Mouse (Mus musculus) T-helper 1 cell (primary cell): ENCODE results near the gene Rnf151.

ENCODE experiments used
- in situ Hi-C: fragments of 300-600 bp; cut with MboI, MseI; formaldehyde crosslinking; loops from one replicate; pipeline ENCODE4 v1.15.1; 2025; ENCODE audit warnings: high pct_unique_total_duplicates

Gene Rnf151

GRCm38 (mm10) chr17:24706982-24707800 lies 10.7 kb downstream of the Rnf151 start, which contains the start of gene Tbl3:
Tbl3 (minus strand) TSS chr17:24707660.
- in situ Hi-C loops = loop anchor here (10.0 kb wide), 1 partner anchor 562 kb away; no protein-coding TSS in a partner anchor

- in situ Hi-C loops = loop anchor here (10.0 kb wide), 1 partner anchor 561 kb away; no protein-coding TSS in a partner anchor
Measured at GRCm38 (mm10) chr17:24705821-24706220, 12.0 kb downstream of the Rnf151 start.

GRCm38 (mm10) chr17:24701251-24701650 lies 16.6 kb downstream of the Rnf151 start:
- in situ Hi-C loops = loop anchor here (10.0 kb wide), 1 partner anchor 556 kb away; no protein-coding TSS in a partner anchor

GRCm38 (mm10) chr17:24699473-24699872 lies 18.4 kb downstream of the Rnf151 start:
- in situ Hi-C loops = no loop called here

- in situ Hi-C loops = no loop called here
Measured at GRCm38 (mm10) chr17:24698715-24699114, 19.1 kb downstream of the Rnf151 start.

GRCm38 (mm10) chr17:24697985-24698384 lies 19.9 kb downstream of the Rnf151 start:
- in situ Hi-C loops = no loop called here

GRCm38 (mm10) chr17:24696011-24696697 lies 21.7 kb downstream of the Rnf151 start, which contains the start of the genes Gfer and Noxo1:
Gfer (minus strand) TSS chr17:24696156.
Noxo1 (plus strand) TSS chr17:24696234.
- in situ Hi-C loops = no loop called here

- in situ Hi-C loops = no loop called here
Measured at GRCm38 (mm10) chr17:24695326-24696010, 22.4 kb downstream of the Rnf151 start.

GRCm38 (mm10) chr17:24692385-24692784 lies 25.5 kb downstream of the Rnf151 start:
- in situ Hi-C loops = no loop called here

- in situ Hi-C loops = no loop called here
Measured at GRCm38 (mm10) chr17:24689251-24690081, 28.4 kb downstream of the Rnf151 start, which contains the start of gene Syngr3. Syngr3 (minus strand) TSS chr17:24689955.

- in situ Hi-C loops = no loop called here
Measured at GRCm38 (mm10) chr17:24687599-24687998, 30.3 kb downstream of the Rnf151 start.

- in situ Hi-C loops = no loop called here
Measured at GRCm38 (mm10) chr17:24687146-24687595, 30.7 kb downstream of the Rnf151 start.

- in situ Hi-C loops = no loop called here
Measured at GRCm38 (mm10) chr17:24686514-24686913, 31.3 kb downstream of the Rnf151 start.

GRCm38 (mm10) chr17:24677500-24678080 lies 40.3 kb downstream of the Rnf151 start:
- in situ Hi-C loops = no loop called here

- in situ Hi-C loops = no loop called here
Measured at GRCm38 (mm10) chr17:24676877-24677276, 41.0 kb downstream of the Rnf151 start.

GRCm38 (mm10) chr17:24676187-24676586 lies 41.7 kb downstream of the Rnf151 start:
- in situ Hi-C loops = no loop called here

- in situ Hi-C loops = no loop called here
Measured at GRCm38 (mm10) chr17:24674277-24674676, 43.6 kb downstream of the Rnf151 start.

- in situ Hi-C loops = no loop called here
Measured at GRCm38 (mm10) chr17:24672141-24672540, 45.7 kb downstream of the Rnf151 start.

GRCm38 (mm10) chr17:24671346-24671745 lies 46.5 kb downstream of the Rnf151 start:
- in situ Hi-C loops = no loop called here

- in situ Hi-C loops = no loop called here
Measured at GRCm38 (mm10) chr17:24670246-24670844, 47.5 kb downstream of the Rnf151 start.
